Mouse (Mus musculus): Measurements from ENCODE around the gene Igfbp7.

Gene Igfbp7

GRCm38 (mm10) chr5:77378027-77378426, 29.8 kb downstream of the Igfbp7 start:
- DNase-seq, result no peak

GRCm38 (mm10) chr5:77375546-77375945, 32.3 kb downstream of the Igfbp7 start:
- no peak for DNase-seq

- no peak for DNase-seq
Observed at GRCm38 (mm10) chr5:77374945-77375344, 32.9 kb downstream of the Igfbp7 start.

GRCm38 (mm10) chr5:77372778-77373177, 35.1 kb downstream of the Igfbp7 start:
- no peak for DNase-seq

GRCm38 (mm10) chr5:77372242-77372641, 35.6 kb downstream of the Igfbp7 start:
- no peak for DNase-seq

GRCm38 (mm10) chr5:77370378-77370892, 37.4 kb downstream of the Igfbp7 start:
- DNase-seq, result no peak

GRCm38 (mm10) chr5:77369394-77369793, 38.4 kb downstream of the Igfbp7 start:
- no peak for DNase-seq

GRCm38 (mm10) chr5:77368194-77368593, 39.6 kb downstream of the Igfbp7 start:
- no peak for DNase-seq

- DNase-seq, result no peak
Observed at GRCm38 (mm10) chr5:77367682-77368081, 40.2 kb downstream of the Igfbp7 start.

GRCm38 (mm10) chr5:77367145-77367544, 40.7 kb downstream of the Igfbp7 start:
- no peak for DNase-seq

GRCm38 (mm10) chr5:77366313-77366712, 41.5 kb downstream of the Igfbp7 start:
- no peak for DNase-seq

- DNase-seq, result no peak
Observed at GRCm38 (mm10) chr5:77364443-77365038, 43.3 kb downstream of the Igfbp7 start.

GRCm38 (mm10) chr5:77363650-77364049, 44.2 kb downstream of the Igfbp7 start:
- no peak for DNase-seq

- no peak for DNase-seq
Observed at GRCm38 (mm10) chr5:77362120-77362519, 45.7 kb downstream of the Igfbp7 start.

GRCm38 (mm10) chr5:77361006-77361405, 46.8 kb downstream of the Igfbp7 start:
- no peak for DNase-seq

GRCm38 (mm10) chr5:77359971-77360370, 47.9 kb downstream of the Igfbp7 start:
- DNase-seq, result no peak

GRCm38 (mm10) chr5:77358347-77358746, 49.5 kb downstream of the Igfbp7 start:
- no peak for DNase-seq

- peak; percentile 89 for DNase-seq
Observed at GRCm38 (mm10) chr5:77357405-77358149, 50.3 kb downstream of the Igfbp7 start.

GRCm38 (mm10) chr5:77355307-77356265, 52.3 kb downstream of the Igfbp7 start:
- DNase-seq, result no peak

GRCm38 (mm10) chr5:77354361-77354787, 53.5 kb downstream of the Igfbp7 start:
- peak; percentile 89 for DNase-seq

GRCm38 (mm10) chr5:77351691-77352090, 56.1 kb downstream of the Igfbp7 start:
- no peak for DNase-seq

- no peak for DNase-seq
Observed at GRCm38 (mm10) chr5:77349971-77350658, 57.7 kb downstream of the Igfbp7 start.

Data from kidney, adult 11 months (tissue).